Mouse (Mus musculus): ENCODE measurements around the gene Zfp663. TPM values are rescaled to one million over a fixed set of nuclear protein-coding genes. Genes with fewer than 3 reads are reported as not detected.

The Zfp663 gene
- polyA plus RNA-seq (2015; fragmentation: Nextera tagmentation; extraction: Ambion mirVana) = 10.4 and 10.5 TPM in 2 replicates

DNA sequence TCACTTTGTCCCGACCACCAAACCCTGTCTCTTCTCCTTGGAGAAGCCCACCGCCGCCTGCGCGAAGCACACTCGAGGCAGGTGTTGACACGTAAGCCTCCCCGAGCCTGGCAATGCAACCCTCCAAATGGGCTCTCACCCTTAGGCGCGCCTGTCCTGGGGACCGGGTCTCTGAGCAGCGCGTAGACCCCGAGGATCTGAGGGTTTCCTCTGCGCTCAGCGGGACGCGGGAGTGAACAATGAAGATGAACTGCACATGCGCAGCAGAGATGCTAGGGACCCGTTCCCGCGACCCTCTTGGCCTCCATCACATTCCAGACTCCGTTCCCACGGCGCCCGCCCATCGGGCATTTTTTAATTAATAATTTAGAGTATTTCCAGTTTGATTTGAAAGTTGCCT is at the start of gene Zfp663:
TSS of gene Zfp663 (minus strand) at position 234 of the 400 bp plus-strand sequence.
- H3K4me1 ChIP-seq (replicated peaks) = peaks cover 33% of the 10 kb centered on the region
- peak within 1 kb of the TSS; percentile 57 for H3K4me3 ChIP-seq (replicated peaks)
- 0 out of 2 replicates have a peak, but pooled peaks cover under 1% of the 10 kb centered on the region for H3K36me3 ChIP-seq
- peak within 1 kb of the TSS; percentile 81 for H3K9ac ChIP-seq (replicated peaks)
- peak; percentile 70 for ATAC-seq
- peaks cover 6% of the 10 kb centered on the region; the same call in 1 of the 2 replicates for H3K27me3 ChIP-seq
- peak within 1 kb of the TSS; percentile 88 for H3K27ac ChIP-seq
- WGBS = under 1% methylated on average over 27 of the region's 27 CpGs
- H3K4me2 ChIP-seq (replicated peaks) = peak within 1 kb of the TSS; percentile 78
- H3K9me3 ChIP-seq = no peaks in the 10 kb centered on the region

GRCm38 (mm10) chr2:165417291-165417690 is 48.8 kb upstream of the Zfp663 start:
- H3K9ac ChIP-seq (replicated peaks) = no peak overlapping the region
- no peaks in the 10 kb centered on the region for H3K9me3 ChIP-seq
- 38% methylated on average over 7 of the region's 7 CpGs for WGBS
- no peak overlapping the region for H3K4me3 ChIP-seq (replicated peaks)
- peaks cover 60% of the 10 kb centered on the region for H3K4me1 ChIP-seq (replicated peaks)
- H3K36me3 ChIP-seq = no peaks in the 10 kb centered on the region
- H3K27ac ChIP-seq = peak overlapping the region; percentile 71
- peak; percentile 74 for ATAC-seq
- H3K4me2 ChIP-seq (replicated peaks) = no peak overlapping the region
- H3K27me3 ChIP-seq = no peaks in the 10 kb centered on the region

GRCm38 (mm10) chr2:165415795-165416194 is 47.3 kb upstream of the Zfp663 start:
- Histone ChIP-seq H3K27ac (peak overlapping the region; percentile 62), H3K4me2 (replicated peaks) (no peak overlapping the region), H3K27me3 (no peaks in the 10 kb centered on the region), H3K9me3 (no peaks in the 10 kb centered on the region), H3K36me3 (no peaks in the 10 kb centered on the region), H3K4me1 (replicated peaks) (peaks cover 60% of the 10 kb centered on the region), H3K9ac (replicated peaks) (no peak overlapping the region), H3K4me3 (replicated peaks) (no peak overlapping the region)
- no peak for ATAC-seq
- WGBS = 64% methylated on average over 6 of the region's 6 CpGs

- WGBS = 33% methylated on average over 11 of the region's 11 CpGs
- Histone ChIP-seq H3K9me3 (no peaks in the 10 kb centered on the region), H3K4me2 (replicated peaks) (no peak overlapping the region), H3K27me3 (no peaks in the 10 kb centered on the region), H3K4me3 (replicated peaks) (no peak overlapping the region), H3K36me3 (no peaks in the 10 kb centered on the region), H3K4me1 (replicated peaks) (peaks cover 55% of the 10 kb centered on the region), H3K9ac (replicated peaks) (no peak overlapping the region), H3K27ac (peak overlapping the region; percentile 62)
- no peak for ATAC-seq
Measured at GRCm38 (mm10) chr2:165415141-165415721, 46.7 kb upstream of the Zfp663 start.

- peak overlapping the region; percentile 62 for H3K27ac ChIP-seq
- no peaks in the 10 kb centered on the region for H3K9me3 ChIP-seq
- H3K9ac ChIP-seq (replicated peaks) = no peak overlapping the region
- no peak overlapping the region for H3K4me2 ChIP-seq (replicated peaks)
- H3K27me3 ChIP-seq = no peaks in the 10 kb centered on the region
- WGBS = 77% methylated on average over 5 of the region's 5 CpGs
- H3K36me3 ChIP-seq = no peaks in the 10 kb centered on the region
- peaks cover 45% of the 10 kb centered on the region for H3K4me1 ChIP-seq (replicated peaks)
- ATAC-seq = no peak
- H3K4me3 ChIP-seq (replicated peaks) = no peak overlapping the region
Measured at GRCm38 (mm10) chr2:165414321-165414720, 45.8 kb upstream of the Zfp663 start.

- no peak for ATAC-seq
- Histone ChIP-seq H3K9me3 (no peaks in the 10 kb centered on the region), H3K27me3 (no peaks in the 10 kb centered on the region), H3K27ac (0 out of 2 replicates have a peak overlapping the region, but pooled peaks have one; percentile 51), H3K4me1 (replicated peaks) (peaks cover 42% of the 10 kb centered on the region), H3K36me3 (no peaks in the 10 kb centered on the region), H3K4me2 (replicated peaks) (no peak overlapping the region), H3K9ac (replicated peaks) (no peak overlapping the region), H3K4me3 (replicated peaks) (no peak overlapping the region)
- 37% methylated on average over 3 of the region's 3 CpGs for WGBS
Measured at GRCm38 (mm10) chr2:165413884-165414283, 45.4 kb upstream of the Zfp663 start.

DNA sequence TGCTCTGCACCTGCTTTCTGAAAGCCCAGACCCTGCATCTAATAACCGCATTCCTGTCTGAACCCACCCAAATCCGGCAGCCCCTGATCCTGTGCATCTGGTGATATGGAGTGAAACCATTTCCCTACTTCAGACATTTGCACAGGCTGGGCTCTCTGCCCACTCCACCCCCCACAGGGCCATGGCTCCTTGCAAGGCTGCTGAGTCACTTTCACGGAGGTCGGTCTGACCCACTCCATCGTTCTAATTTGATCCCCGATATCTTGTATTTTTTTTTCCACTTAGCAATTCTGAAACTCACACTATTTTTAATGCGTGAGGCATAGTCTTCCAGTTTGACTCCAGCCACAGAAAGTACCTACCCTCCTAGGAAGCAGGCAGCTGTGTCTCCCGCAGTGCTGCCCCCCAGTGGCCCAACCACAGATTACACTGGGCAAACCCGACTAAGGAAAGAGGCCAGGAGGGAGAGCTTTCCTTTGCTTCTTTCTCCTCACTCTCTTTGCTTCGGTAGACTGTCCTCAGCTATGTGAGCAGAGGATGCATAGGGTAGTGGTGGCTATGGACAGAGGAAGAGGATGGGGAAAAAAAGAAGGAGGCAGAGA is 39.3 kb upstream of the Zfp663 start:
- ATAC-seq = no peak
- 54% methylated on average over 10 of the region's 10 CpGs for WGBS

GRCm38 (mm10) chr2:165405351-165405750 is 36.8 kb upstream of the Zfp663 start:
- Histone ChIP-seq H3K4me3 (replicated peaks) (no peak overlapping the region), H3K27ac (no peak overlapping the region), H3K9me3 (no peaks in the 10 kb centered on the region), H3K4me2 (replicated peaks) (no peak overlapping the region), H3K9ac (replicated peaks) (no peak overlapping the region), H3K36me3 (no peaks in the 10 kb centered on the region), H3K27me3 (no peaks in the 10 kb centered on the region), H3K4me1 (replicated peaks) (0 out of 2 replicates have a peak, but pooled peaks cover 4% of the 10 kb centered on the region)
- 55% methylated on average over 6 of the region's 6 CpGs for WGBS
- ATAC-seq = no peak

More for the DNA sequence above, 39.3 kb upstream of the Zfp663 start:
- Histone ChIP-seq H3K4me3 (replicated peaks) (no peak overlapping the region), H3K9me3 (no peaks in the 10 kb centered on the region), H3K9ac (replicated peaks) (no peak overlapping the region), H3K4me2 (replicated peaks) (no peak overlapping the region), H3K27ac (no peak overlapping the region), H3K36me3 (no peaks in the 10 kb centered on the region), H3K27me3 (no peaks in the 10 kb centered on the region), H3K4me1 (replicated peaks) (no peaks in the 10 kb centered on the region)

DNA sequence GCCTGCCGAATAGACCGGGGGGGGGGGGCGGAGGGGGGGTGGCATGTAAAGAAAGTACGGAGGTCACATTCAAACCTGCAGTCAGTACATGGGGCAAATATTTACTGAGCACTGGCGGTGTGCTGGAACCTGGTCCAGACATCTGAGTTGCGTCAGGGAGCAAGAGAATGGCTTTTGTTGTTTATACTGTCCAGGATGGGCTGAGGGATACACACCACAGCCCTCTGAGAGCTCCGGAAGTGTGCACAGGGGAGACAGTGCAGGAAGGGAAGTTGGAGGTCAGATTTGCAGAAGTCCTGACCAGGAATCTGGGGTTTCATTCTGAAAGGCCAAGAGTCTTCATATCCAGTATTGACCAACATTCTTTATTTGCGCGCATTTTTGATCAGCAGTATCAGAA is 36.4 kb upstream of the Zfp663 start:
- Histone ChIP-seq H3K9ac (replicated peaks) (no peak overlapping the region), H3K36me3 (no peaks in the 10 kb centered on the region), H3K4me2 (replicated peaks) (no peak overlapping the region), H3K9me3 (no peaks in the 10 kb centered on the region), H3K27me3 (no peaks in the 10 kb centered on the region), H3K4me3 (replicated peaks) (no peak overlapping the region), H3K27ac (no peak overlapping the region), H3K4me1 (replicated peaks) (0 out of 2 replicates have a peak, but pooled peaks cover 4% of the 10 kb centered on the region)
- ATAC-seq = no peak
- WGBS = 76% methylated on average over 9 of the region's 9 CpGs

DNA sequence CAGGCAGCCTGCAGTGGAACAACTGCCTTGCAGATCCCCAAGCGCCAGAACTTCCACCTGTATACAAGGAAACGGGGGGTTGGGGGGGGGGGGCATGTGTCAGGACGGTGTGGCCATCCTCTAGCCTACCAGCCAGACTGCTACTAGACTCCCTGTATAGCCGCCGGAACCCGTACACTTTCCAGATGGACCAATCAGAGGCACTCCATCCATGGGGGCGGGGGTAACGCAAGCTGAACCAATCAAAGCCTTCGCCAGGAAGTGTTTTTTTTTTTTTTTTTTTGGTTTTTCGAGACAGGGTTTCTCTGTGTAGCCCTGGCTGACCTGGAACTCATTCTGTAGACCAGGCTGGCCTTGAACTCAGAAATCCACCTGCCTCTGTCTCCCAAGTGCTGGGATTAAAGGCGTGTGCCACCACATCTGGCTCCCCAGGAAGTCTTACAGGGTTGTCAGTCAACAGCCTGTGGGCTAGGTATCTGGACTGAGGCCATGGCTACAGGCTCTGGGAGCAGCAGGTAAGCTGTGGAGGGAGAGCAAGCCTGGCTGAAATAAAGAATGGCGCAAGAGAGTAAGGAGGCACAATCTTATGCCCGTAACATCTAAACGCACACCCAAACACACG is 29.7 kb upstream of the Zfp663 start:
- Histone ChIP-seq H3K9me3 (no peaks in the 10 kb centered on the region), H3K9ac (replicated peaks) (no peak overlapping the region), H3K36me3 (no peaks in the 10 kb centered on the region), H3K4me2 (replicated peaks) (no peak overlapping the region), H3K27ac (peak overlapping the region; percentile 47; the same call in 1 of the 2 replicates), H3K4me3 (replicated peaks) (no peak overlapping the region), H3K27me3 (no peaks in the 10 kb centered on the region), H3K4me1 (replicated peaks) (peaks cover 21% of the 10 kb centered on the region)
- WGBS = 53% methylated on average over 15 of the region's 15 CpGs
- peak; percentile 57; the same call in 1 of the 2 replicates for ATAC-seq

DNA sequence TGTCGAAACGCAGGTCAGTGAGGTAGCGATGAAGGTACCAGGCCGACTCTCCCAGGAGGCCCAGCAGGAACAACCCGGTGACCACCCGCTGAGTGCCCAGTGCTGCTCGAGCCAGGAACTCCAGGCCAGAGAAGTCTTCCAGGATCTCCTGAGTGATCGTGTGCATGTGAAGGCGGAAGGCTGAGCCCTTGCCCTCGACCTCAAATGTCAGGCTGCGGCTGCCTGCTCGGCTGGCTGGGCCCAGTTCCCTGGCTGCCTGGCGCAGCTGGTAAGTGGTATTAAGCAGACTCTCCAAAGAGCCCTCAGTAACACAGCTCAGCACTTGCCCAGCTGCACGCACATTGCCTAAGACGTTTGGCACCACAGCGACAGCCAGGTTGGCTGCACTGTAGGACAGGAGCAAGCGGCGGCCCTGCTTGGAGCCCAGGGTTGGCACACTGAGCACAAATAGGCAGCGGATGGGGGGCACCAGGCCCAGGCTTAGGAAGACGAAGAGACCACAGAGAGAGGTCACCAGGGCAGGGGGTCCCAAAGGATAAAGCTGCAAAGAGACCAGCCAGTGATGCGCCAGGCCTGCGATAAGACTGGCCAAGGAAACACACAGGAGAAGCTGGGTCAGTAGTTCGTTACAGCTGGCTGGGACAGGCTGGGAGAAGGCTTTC is 29.1 kb upstream of the Zfp663 start:
- Histone ChIP-seq H3K27ac (peak overlapping the region; percentile 47), H3K4me1 (replicated peaks) (peaks cover 21% of the 10 kb centered on the region), H3K9ac (replicated peaks) (no peak overlapping the region; the same call in 1 of the 2 replicates), H3K4me2 (replicated peaks) (no peak overlapping the region), H3K27me3 (no peaks in the 10 kb centered on the region), H3K9me3 (no peaks in the 10 kb centered on the region), H3K4me3 (replicated peaks) (no peak overlapping the region), H3K36me3 (no peaks in the 10 kb centered on the region)
- ATAC-seq = peak; percentile 63; the same call in 1 of the 2 replicates
- 66% methylated on average over 23 of the region's 23 CpGs for WGBS

Data from midbrain, embryonic 13.5 days (tissue).